Mouse (Mus musculus): Measurements from ENCODE around the gene Evi2. TPM values are rescaled to one million over a fixed set of nuclear protein-coding genes. Genes with fewer than 3 reads are reported as not detected.

Gene Evi2
- polyA plus RNA-seq, 1 experiment, result not detected

GRCm38 (mm10) chr11:79526549-79526948, 3.8 kb downstream of the Evi2 start:
- Histone ChIP-seq H3K4me3 (ENCODE audit: control insufficient read depth, low read depth, low read length) (no peak overlapping the region), H3K27ac (ENCODE audit: control insufficient read depth, insufficient read depth, low read depth, low read length) (no peak overlapping the region), H3K4me1 (ENCODE audit: control insufficient read depth, insufficient read depth, low read length) (no peaks in the 10 kb centered on the region), H3K27me3 (ENCODE audit: control insufficient read depth, insufficient read depth, low read length) (no peaks in the 10 kb centered on the region), H3K36me3 (ENCODE audit: control insufficient read depth, insufficient read depth, low read length) (no peaks in the 10 kb centered on the region)
- TF ChIP-seq POLR2A (IDR thresholded peaks at IDR 0.05; ENCODE audit: control insufficient read depth, low read depth, low read length) (no peak), CTCF (IDR thresholded peaks at IDR 0.05; ENCODE audit: control insufficient read depth, insufficient read depth, insufficient replicate concordance, low read depth, low read length) (no peak)

GRCm38 (mm10) chr11:79524310-79524575, 6.1 kb downstream of the Evi2 start:
- no peaks in the 10 kb centered on the region for H3K4me1 ChIP-seq (ENCODE audit: control insufficient read depth, insufficient read depth, low read length)
- H3K27ac ChIP-seq (ENCODE audit: control insufficient read depth, insufficient read depth, low read depth, low read length), result no peak overlapping the region
- H3K27me3 ChIP-seq (ENCODE audit: control insufficient read depth, insufficient read depth, low read length), result no peaks in the 10 kb centered on the region
- no peaks in the 10 kb centered on the region for H3K36me3 ChIP-seq (ENCODE audit: control insufficient read depth, insufficient read depth, low read length)
- H3K4me3 ChIP-seq (ENCODE audit: control insufficient read depth, low read depth, low read length), result no peak overlapping the region
- TF ChIP-seq CTCF (IDR thresholded peaks at IDR 0.05; ENCODE audit: control insufficient read depth, insufficient read depth, insufficient replicate concordance, low read depth, low read length), result no peak
- no peak for TF ChIP-seq POLR2A (IDR thresholded peaks at IDR 0.05; ENCODE audit: control insufficient read depth, low read depth, low read length)

- no peak within 1 kb of the TSS for H3K27ac ChIP-seq (ENCODE audit: control insufficient read depth, insufficient read depth, low read depth, low read length)
- no peaks in the 10 kb centered on the region for H3K27me3 ChIP-seq (ENCODE audit: control insufficient read depth, insufficient read depth, low read length)
- no peak within 1 kb of the TSS for H3K4me3 ChIP-seq (ENCODE audit: control insufficient read depth, low read depth, low read length)
- TF ChIP-seq CTCF (IDR thresholded peaks at IDR 0.05; ENCODE audit: control insufficient read depth, insufficient read depth, insufficient replicate concordance, low read depth, low read length), result no peak
- no peak for TF ChIP-seq POLR2A (IDR thresholded peaks at IDR 0.05; ENCODE audit: control insufficient read depth, low read depth, low read length)
- H3K36me3 ChIP-seq (ENCODE audit: control insufficient read depth, insufficient read depth, low read length), result no peaks in the 10 kb centered on the region
- no peaks in the 10 kb centered on the region for H3K4me1 ChIP-seq (ENCODE audit: control insufficient read depth, insufficient read depth, low read length)
Observed at GRCm38 (mm10) chr11:79523560-79524309, 6.7 kb downstream of the Evi2 start, which contains the start of gene Evi2b. TSS of gene Evi2b (minus strand) at chr11:79523762.

GRCm38 (mm10) chr11:79522944-79523343, 7.4 kb downstream of the Evi2 start:
- H3K4me3 ChIP-seq (ENCODE audit: control insufficient read depth, low read depth, low read length), result no peak overlapping the region
- no peak overlapping the region for H3K27ac ChIP-seq (ENCODE audit: control insufficient read depth, insufficient read depth, low read depth, low read length)
- TF ChIP-seq CTCF (IDR thresholded peaks at IDR 0.05; ENCODE audit: control insufficient read depth, insufficient read depth, insufficient replicate concordance, low read depth, low read length), result no peak
- TF ChIP-seq POLR2A (IDR thresholded peaks at IDR 0.05; ENCODE audit: control insufficient read depth, low read depth, low read length), result no peak
- H3K36me3 ChIP-seq (ENCODE audit: control insufficient read depth, insufficient read depth, low read length), result no peaks in the 10 kb centered on the region
- no peaks in the 10 kb centered on the region for H3K4me1 ChIP-seq (ENCODE audit: control insufficient read depth, insufficient read depth, low read length)
- H3K27me3 ChIP-seq (ENCODE audit: control insufficient read depth, insufficient read depth, low read length), result no peaks in the 10 kb centered on the region

- Histone ChIP-seq H3K4me1 (ENCODE audit: control insufficient read depth, insufficient read depth, low read length) (no peaks in the 10 kb centered on the region), H3K27me3 (ENCODE audit: control insufficient read depth, insufficient read depth, low read length) (no peaks in the 10 kb centered on the region), H3K27ac (ENCODE audit: control insufficient read depth, insufficient read depth, low read depth, low read length) (no peak overlapping the region), H3K4me3 (ENCODE audit: control insufficient read depth, low read depth, low read length) (no peak overlapping the region), H3K36me3 (ENCODE audit: control insufficient read depth, insufficient read depth, low read length) (no peaks in the 10 kb centered on the region)
- TF ChIP-seq CTCF (IDR thresholded peaks at IDR 0.05; ENCODE audit: control insufficient read depth, insufficient read depth, insufficient replicate concordance, low read depth, low read length) (no peak), POLR2A (IDR thresholded peaks at IDR 0.05; ENCODE audit: control insufficient read depth, low read depth, low read length) (no peak)
Observed at GRCm38 (mm10) chr11:79521930-79522329, 8.5 kb downstream of the Evi2 start.

- no peaks in the 10 kb centered on the region for H3K4me1 ChIP-seq (ENCODE audit: control insufficient read depth, insufficient read depth, low read length)
- no peak overlapping the region for H3K4me3 ChIP-seq (ENCODE audit: control insufficient read depth, low read depth, low read length)
- no peak overlapping the region for H3K27ac ChIP-seq (ENCODE audit: control insufficient read depth, insufficient read depth, low read depth, low read length)
- no peaks in the 10 kb centered on the region for H3K36me3 ChIP-seq (ENCODE audit: control insufficient read depth, insufficient read depth, low read length)
- H3K27me3 ChIP-seq (ENCODE audit: control insufficient read depth, insufficient read depth, low read length), result no peaks in the 10 kb centered on the region
- no peak for TF ChIP-seq POLR2A (IDR thresholded peaks at IDR 0.05; ENCODE audit: control insufficient read depth, low read depth, low read length)
- TF ChIP-seq CTCF (IDR thresholded peaks at IDR 0.05; ENCODE audit: control insufficient read depth, insufficient read depth, insufficient replicate concordance, low read depth, low read length), result no peak
Observed at GRCm38 (mm10) chr11:79520772-79521171, 9.6 kb downstream of the Evi2 start.

- Histone ChIP-seq H3K4me1 (ENCODE audit: control insufficient read depth, insufficient read depth, low read length) (no peaks in the 10 kb centered on the region), H3K36me3 (ENCODE audit: control insufficient read depth, insufficient read depth, low read length) (no peaks in the 10 kb centered on the region), H3K27ac (ENCODE audit: control insufficient read depth, insufficient read depth, low read depth, low read length) (no peak overlapping the region), H3K27me3 (ENCODE audit: control insufficient read depth, insufficient read depth, low read length) (no peaks in the 10 kb centered on the region), H3K4me3 (ENCODE audit: control insufficient read depth, low read depth, low read length) (no peak overlapping the region)
- TF ChIP-seq CTCF (IDR thresholded peaks at IDR 0.05; ENCODE audit: control insufficient read depth, insufficient read depth, insufficient replicate concordance, low read depth, low read length), result no peak
- no peak for TF ChIP-seq POLR2A (IDR thresholded peaks at IDR 0.05; ENCODE audit: control insufficient read depth, low read depth, low read length)
Observed at GRCm38 (mm10) chr11:79519878-79520291, 10.5 kb downstream of the Evi2 start.
